Mouse (Mus musculus): ENCODE data around the gene Cstf2t. TPM values are rescaled to one million over a fixed set of nuclear protein-coding genes. Genes with fewer than 3 reads are reported as not detected.
A peak's percentile ranks its signal among the peaks of the same experiment; 100 is the strongest.

Cstf2t gene
- total RNA-seq (2021), result 10 to 100 TPM; 26.6 to 32.2 TPM

DNA sequence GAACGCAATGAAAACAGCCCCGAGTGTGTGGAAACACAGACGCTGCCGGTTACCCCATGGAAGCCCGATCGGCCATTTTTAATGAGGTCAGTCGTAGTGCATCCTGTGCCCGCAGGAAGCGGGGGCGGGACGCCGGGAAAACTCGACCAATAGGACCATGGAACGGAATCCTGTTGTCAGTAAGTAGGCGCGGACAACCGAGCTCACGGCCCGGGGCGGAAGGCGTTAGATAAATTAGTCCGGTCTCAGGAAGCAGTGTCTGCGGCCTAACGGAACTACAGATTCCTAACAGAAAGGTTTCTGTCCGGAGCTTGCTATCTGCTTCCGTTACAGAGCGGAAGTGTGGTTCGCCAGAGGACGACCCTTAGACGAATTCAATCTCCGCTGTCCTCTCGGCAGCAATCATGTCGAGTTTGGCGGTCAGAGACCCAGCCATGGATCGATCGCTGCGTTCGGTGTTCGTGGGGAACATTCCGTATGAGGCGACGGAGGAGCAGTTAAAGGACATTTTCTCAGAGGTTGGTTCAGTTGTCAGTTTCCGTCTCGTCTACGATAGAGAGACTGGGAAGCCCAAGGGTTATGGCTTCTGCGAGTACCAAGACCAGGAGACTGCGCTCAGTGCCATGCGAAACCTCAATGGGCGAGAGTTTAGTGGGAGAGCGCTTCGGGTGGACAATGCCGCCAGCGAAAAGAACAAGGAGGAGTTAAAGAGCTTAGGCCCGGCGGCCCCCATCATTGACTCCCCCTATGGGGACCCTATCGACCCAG, at the start of gene Cstf2t:
Gene Cstf2t, plus strand, starts transcription at position 176 of the 768 bp plus-strand sequence.
- peak; percentile 98 for DNase-seq (ENCODE audit: low spot score)
- intact Hi-C loops (cut with DNase I), result loop anchor here (10.0 kb wide), 1 partner anchor 682 kb away; the partner anchor contains the start of gene Prkg1

GRCm38 (mm10) chr19:31038951-31039350, 43.7 kb upstream of the Cstf2t start:
- intact Hi-C loops (cut with DNase I), result no loop called here
- DNase-seq (ENCODE audit: low spot score), result no peak

DNA sequence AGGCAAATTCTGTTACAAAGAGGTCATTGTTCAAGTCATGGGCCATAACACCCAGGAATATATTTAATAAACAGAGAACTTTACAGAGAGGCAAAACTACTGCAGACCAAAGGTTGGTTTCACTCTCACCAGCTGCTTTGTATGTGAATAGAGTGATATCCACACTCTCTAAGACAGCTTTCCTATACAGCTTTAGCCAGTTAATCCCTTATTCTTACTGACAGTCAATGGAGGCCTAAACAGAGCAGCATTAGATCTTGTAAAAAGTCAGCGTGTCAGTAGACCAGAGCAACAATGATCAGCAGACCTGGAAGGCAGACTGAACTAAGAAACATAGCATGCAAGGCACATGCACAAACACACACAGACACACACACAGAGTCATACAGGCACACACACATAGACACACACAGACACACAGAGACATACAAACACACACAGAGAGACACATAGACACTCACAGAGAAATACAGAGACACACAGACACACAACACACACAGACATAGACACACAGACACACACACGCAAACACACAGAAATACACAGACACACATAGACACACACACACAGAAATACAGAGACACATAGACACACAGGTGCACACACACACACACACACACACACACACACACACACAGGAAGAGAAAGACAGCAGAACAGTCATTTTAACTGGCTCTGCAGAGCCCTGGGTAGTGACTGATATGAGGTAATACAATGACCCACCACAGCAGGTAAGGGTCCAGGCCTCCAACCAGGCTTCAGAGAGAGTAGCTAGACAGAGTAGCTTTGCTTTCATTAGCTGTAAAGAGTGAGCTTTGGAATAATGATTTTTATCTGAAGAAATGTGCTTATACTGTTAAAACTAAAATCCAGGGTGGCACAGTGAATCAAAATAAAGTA, 41.4 kb upstream of the Cstf2t start:
- DNase-seq (ENCODE audit: low spot score), result no peak
- intact Hi-C loops (cut with DNase I), result no loop called here

DNA sequence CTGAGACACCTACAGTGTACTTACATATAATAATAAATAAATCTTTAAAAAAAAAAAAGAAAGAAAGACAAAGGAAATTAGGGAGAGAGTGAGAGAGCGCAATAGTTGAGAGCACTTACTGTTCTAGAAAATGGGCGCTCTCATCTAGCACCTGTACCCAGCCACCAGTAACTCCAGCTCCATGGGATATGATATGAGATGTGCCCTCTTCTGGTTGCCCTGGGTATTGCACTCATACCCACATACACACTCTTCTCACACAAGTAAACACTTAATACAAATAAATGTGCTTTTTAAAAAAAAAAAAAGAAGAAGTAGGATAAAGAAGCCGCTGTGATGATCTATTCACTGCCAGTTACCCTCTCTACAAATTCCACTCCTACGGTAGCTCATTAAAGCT, 36.0 kb upstream of the Cstf2t start:
- intact Hi-C loops (cut with DNase I), result no loop called here
- no peak for DNase-seq (ENCODE audit: low spot score)

GRCm38 (mm10) chr19:31064740-31065139, 17.9 kb upstream of the Cstf2t start:
- DNase-seq (ENCODE audit: low spot score), result no peak
- intact Hi-C loops (cut with DNase I), result no loop called here

DNA sequence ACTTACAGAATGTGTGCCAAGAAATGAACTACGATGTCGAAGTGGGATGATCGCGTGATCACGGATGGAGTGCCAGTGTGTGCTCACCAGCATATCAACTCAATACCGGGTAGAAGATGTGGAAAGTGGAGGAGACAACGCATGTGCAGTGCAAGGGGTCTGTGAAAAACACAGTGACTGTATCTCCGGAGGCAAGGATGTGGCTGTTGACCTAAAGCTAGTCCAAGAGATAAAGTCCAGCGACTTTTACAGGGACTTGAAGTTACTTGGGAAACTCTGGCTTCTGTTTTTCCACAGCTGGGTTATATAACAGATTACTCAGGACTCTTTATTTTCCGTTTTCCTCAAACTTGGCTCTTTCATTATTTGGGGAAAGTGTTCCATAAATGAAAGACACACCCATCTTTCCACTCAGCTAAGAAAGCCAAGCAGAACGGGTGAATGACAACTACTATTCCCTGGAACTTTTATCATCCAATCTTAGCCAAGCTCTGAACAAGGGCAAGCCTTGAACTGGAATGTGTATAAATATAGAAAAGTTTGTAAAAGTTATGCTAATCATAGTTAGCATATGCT, 17.3 kb upstream of the Cstf2t start:
- no peak for DNase-seq (ENCODE audit: low spot score)
- intact Hi-C loops (cut with DNase I), result no loop called here

DNA sequence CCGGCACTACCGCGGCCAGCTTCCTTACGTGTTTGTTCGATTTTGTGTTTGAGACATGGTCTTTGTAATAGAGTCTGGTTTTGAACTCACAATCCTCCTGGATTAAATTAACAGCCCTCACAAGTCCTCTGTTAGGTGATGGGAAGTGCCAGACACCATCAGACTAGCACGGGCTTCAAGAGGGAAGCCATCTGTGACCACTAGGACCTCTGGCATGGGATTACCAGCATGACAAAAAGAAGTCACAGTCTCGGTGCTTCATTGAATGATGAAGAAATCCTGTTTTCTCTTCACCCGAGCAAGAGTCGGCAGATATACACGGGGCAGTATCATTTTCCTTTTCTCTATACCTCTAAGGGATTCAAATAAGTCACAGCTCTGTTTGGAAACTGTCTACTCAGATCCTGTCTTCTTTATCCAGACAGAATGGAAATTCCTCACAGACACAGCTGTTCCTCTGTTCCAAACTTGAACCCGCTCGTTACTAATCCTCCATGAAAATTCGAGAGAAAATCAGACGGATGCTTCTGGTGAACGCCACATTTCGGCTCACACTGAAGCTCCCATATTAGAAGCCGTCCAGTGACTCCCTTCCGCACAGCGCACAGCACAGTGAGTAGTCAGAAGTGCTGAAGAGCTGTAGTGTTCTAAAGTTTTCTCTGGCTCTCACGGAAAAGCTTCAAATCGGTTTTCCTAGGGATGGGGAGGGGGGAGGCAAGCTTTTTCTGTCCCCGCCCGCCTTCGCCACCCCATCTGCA, 8.5 kb upstream of the Cstf2t start:
- no peak for DNase-seq (ENCODE audit: low spot score)
- intact Hi-C loops (cut with DNase I), result loop anchor here (10.0 kb wide), 1 partner anchor 229 kb away; no protein-coding TSS in a partner anchor

DNA sequence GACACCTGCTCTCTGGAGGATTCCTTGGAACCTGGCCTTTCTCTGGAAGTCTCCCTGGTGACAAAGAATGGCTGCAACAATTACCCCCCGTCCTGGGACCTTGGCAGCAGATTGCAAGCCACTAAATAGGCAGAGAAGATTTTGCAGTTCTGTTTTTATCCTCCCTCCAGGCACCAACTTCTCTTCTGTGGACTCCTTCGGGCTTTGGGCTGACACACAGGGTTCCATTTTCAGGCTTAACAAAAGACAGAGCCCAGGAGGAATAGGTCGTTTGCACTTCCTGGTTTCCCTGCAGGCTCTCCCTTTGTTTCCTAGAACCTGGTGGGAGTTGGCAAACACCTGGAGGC, 7.9 kb upstream of the Cstf2t start:
- no peak for DNase-seq (ENCODE audit: low spot score)
- intact Hi-C loops (cut with DNase I), result loop anchor here (10.0 kb wide), 1 partner anchor 230 kb away; no protein-coding TSS in a partner anchor

GRCm38 (mm10) chr19:31076106-31076505, 6.5 kb upstream of the Cstf2t start:
- no peak for DNase-seq (ENCODE audit: low spot score)
- intact Hi-C loops (cut with DNase I), result loop anchor here (10.0 kb wide), 1 partner anchor 231 kb away; no protein-coding TSS in a partner anchor

GRCm38 (mm10) chr19:31078241-31078640, 4.4 kb upstream of the Cstf2t start:
- intact Hi-C loops (cut with DNase I), result loop anchor here (10.0 kb wide), 1 partner anchor 233 kb away; no protein-coding TSS in a partner anchor
- DNase-seq (ENCODE audit: low spot score), result no peak

- DNase-seq (ENCODE audit: low spot score), result no peak
- intact Hi-C loops (cut with DNase I), result loop anchor here (10.0 kb wide), 1 partner anchor 683 kb away; the partner anchor contains the start of gene Prkg1
Measured at GRCm38 (mm10) chr19:31082226-31082625, 411 bp upstream of the Cstf2t start.

- no peak for DNase-seq (ENCODE audit: low spot score)
- intact Hi-C loops (cut with DNase I), result loop anchor here (10.0 kb wide), 1 partner anchor 681 kb away; the partner anchor contains the start of gene Prkg1
Measured at GRCm38 (mm10) chr19:31083761-31084160, 1.1 kb downstream of the Cstf2t start.

- no peak for DNase-seq (ENCODE audit: low spot score)
- intact Hi-C loops (cut with DNase I), result no loop called here
Measured at GRCm38 (mm10) chr19:31097857-31098256, 15.2 kb downstream of the Cstf2t start.

DNA sequence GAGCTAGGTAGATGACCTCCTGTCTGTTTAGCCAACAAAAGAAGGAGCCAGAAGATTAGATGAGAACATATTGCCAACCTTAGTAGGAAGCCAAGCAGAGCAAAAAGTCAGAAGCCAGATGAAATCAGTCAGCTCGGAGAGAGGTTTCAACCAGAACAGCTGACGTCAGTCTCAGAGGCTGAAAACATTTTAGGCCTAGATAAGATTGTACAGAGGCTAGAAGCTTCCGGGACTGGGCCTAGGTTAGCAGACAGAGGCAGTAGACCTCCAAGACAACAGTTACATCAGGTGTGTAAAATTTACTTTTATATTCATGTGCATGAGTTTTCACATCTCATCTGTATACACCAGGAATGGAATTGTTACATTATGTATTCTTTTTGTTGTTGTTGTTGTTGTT, 16.7 kb downstream of the Cstf2t start:
- no peak for DNase-seq (ENCODE audit: low spot score)
- intact Hi-C loops (cut with DNase I), result no loop called here

- DNase-seq (ENCODE audit: low spot score), result no peak
Measured at GRCm38 (mm10) chr19:31104764-31105163, 22.1 kb downstream of the Cstf2t start.

GRCm38 (mm10) chr19:31106036-31106435, 23.4 kb downstream of the Cstf2t start:
- no peak for DNase-seq (ENCODE audit: low spot score)
- intact Hi-C loops (cut with DNase I), result no loop called here

More at GRCm38 (mm10) chr19:31104764-31105163, 22.1 kb downstream of the Cstf2t start:
- intact Hi-C loops (cut with DNase I), result no loop called here

GRCm38 (mm10) chr19:31106835-31107554, 24.4 kb downstream of the Cstf2t start:
- intact Hi-C loops (cut with DNase I), result no loop called here
- DNase-seq (ENCODE audit: low spot score), result no peak

DNA sequence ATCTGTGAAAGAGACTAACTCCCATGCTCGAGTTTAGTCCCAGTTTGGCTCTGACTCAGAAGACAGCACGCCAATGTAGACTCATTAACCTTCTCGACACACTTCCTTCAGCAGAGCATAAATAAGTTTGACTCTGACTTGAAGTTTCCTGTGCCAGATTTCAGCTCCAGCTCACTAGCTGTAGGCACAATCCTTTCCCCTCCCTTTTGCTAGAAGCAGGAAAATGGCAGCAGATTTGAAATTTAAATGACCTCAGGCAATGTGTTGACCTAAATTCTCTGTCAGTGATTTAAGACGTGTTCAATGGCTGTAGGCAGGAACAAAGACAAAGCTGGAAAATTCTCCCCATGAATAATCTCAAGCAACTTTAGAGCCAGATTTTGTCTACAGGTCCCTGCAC, 32.1 kb downstream of the Cstf2t start:
- DNase-seq (ENCODE audit: low spot score), result no peak
- intact Hi-C loops (cut with DNase I), result no loop called here

GRCm38 (mm10) chr19:31124628-31125027, 42.0 kb downstream of the Cstf2t start:
- intact Hi-C loops (cut with DNase I), result no loop called here
- DNase-seq (ENCODE audit: low spot score), result no peak

Data from heart, postnatal 25 days (tissue).